Mouse (Mus musculus) midbrain, embryonic 14.5 days (tissue): ENCODE results near the gene Hist1h3e. TPM values are rescaled to one million over a fixed set of nuclear protein-coding genes. Genes with fewer than 3 reads are reported as not detected.
"Not testable (repeated sequence)": the region's sequence is repeated elsewhere in the genome, so short reads cannot be mapped to it uniquely, and the experiment has no call there.

ENCODE experiments used
- ATAC-seq: fragments of 200-750 bp; cut with Nextera tagmentation; 2 replicates; pipeline ENCODE4 v1.8.0; 2017; ENCODE audit warnings: moderate number of reproducible peaks, moderate library complexity; ENCODE audit not compliant: low FRiP score, low TSS enrichment
- DNase-seq: peaks from one replicate; pipeline ENCODE4 v3.0.0-alpha.2; 2015
- H3K27ac ChIP-seq: fragments of 300-500 bp; sonication (generic); replicated peaks from 2 replicates; pipeline ENCODE4 v1.5.1; 2014; ENCODE audit warnings: mild to moderate bottlenecking, low read depth, low read length, moderate library complexity
- H3K27me3 ChIP-seq: fragments of 300-500 bp; sonication (generic); 2 replicates; pipeline ENCODE4 v1.6.1; 2014; ENCODE audit warnings: low read length, control low read depth, mixed read lengths; ENCODE audit not compliant: control insufficient read depth, insufficient read depth
- H3K36me3 ChIP-seq: fragments of 300-500 bp; sonication (generic); 2 replicates; pipeline ENCODE4 v1.6.1; 2014; ENCODE audit warnings: low read length, control low read depth; ENCODE audit not compliant: control insufficient read depth, insufficient read depth
- H3K4me1 ChIP-seq: fragments of 300-500 bp; sonication (generic); 2 replicates; pipeline ENCODE4 v1.6.1; 2014; ENCODE audit warnings: mild to moderate bottlenecking, antibody characterized with exemption, low read length, control low read depth; ENCODE audit not compliant: control insufficient read depth, insufficient read depth
- H3K4me2 ChIP-seq: fragments of 300-500 bp; sonication (generic); 2 replicates; pipeline ENCODE4 v1.6.1; 2014; ENCODE audit warnings: mild to moderate bottlenecking, low read length, moderate library complexity
- H3K4me3 ChIP-seq: fragments of 300-500 bp; sonication (generic); replicated peaks from 2 replicates; pipeline ENCODE4 v1.5.1; 2014; ENCODE audit warnings: low read depth, low read length
- H3K9ac ChIP-seq: fragments of 300-500 bp; sonication (generic); replicated peaks from 2 replicates; pipeline ENCODE4 v1.6.1; 2014; ENCODE audit warnings: mild to moderate bottlenecking, low read length, moderate library complexity
- H3K9me3 ChIP-seq: fragments of 300-500 bp; sonication (generic); 2 replicates; pipeline ENCODE4 v1.6.1; 2016; ENCODE audit warnings: low read length, control low read depth, mixed read lengths; ENCODE audit not compliant: control insufficient read depth
- WGBS: fragments of 180-500 bp; shearing (Covaris S2); extraction: QIAGEN DNeasy Blood & Tissue Kit; methylation state at CpG from one replicate; pipeline ENCODE4 v1.1.7; 2014; 5-methylcytosine and 5-hydroxymethylcytosine counted together
- polyA plus RNA-seq: library from polyadenylated mRNA; unstranded; fragments of >200 nt; fragmentation: Nextera tagmentation; extraction: Ambion mirVana; gene quantifications from 2 replicates; pipeline ENCODE4 v1.2.1, GENCODE M21; 2014

The Hist1h3e gene
- polyA plus RNA-seq, 1 experiment from 2014 or later = 3.8 TPM

GRCm38 (mm10) chr13:23576906-23577639, 14.9 kb upstream of the Hist1h3e start:
- Histone ChIP-seq H3K9ac (peak overlapping the region; percentile 30; the same call in 1 of the 2 replicates), H3K4me2 (peak overlapping the region; percentile 59)
- 46% methylated on average over 6 of the region's 6 CpGs for WGBS

GRCm38 (mm10) chr13:23576351-23576881, 14.2 kb upstream of the Hist1h3e start:
- no peaks in the 10 kb centered on the region for H3K27me3 ChIP-seq
- no peaks in the 10 kb centered on the region for H3K9me3 ChIP-seq
- peak overlapping the region; percentile 30; the same call in 1 of the 2 replicates for H3K9ac ChIP-seq
- ATAC-seq = no peak
- peak overlapping the region; percentile 36 for H3K4me3 ChIP-seq
- H3K27ac ChIP-seq = peak overlapping the region; percentile 49; the same call in 1 of the 2 replicates
- peaks cover 30% of the 10 kb centered on the region for H3K4me1 ChIP-seq
- H3K4me2 ChIP-seq = peak overlapping the region; percentile 59
- DNase-seq = no peak
- no peaks in the 10 kb centered on the region for H3K36me3 ChIP-seq
- WGBS = 2% methylated on average over 7 of the region's 7 CpGs

More at GRCm38 (mm10) chr13:23576906-23577639, 14.9 kb upstream of the Hist1h3e start:
- ATAC-seq (no peak), DNase-seq (no peak)
- H3K36me3 ChIP-seq = no peaks in the 10 kb centered on the region
- H3K9me3 ChIP-seq = no peaks in the 10 kb centered on the region
- H3K4me1 ChIP-seq = peaks cover 31% of the 10 kb centered on the region
- H3K27me3 ChIP-seq = no peaks in the 10 kb centered on the region
- H3K27ac ChIP-seq = no peak overlapping the region
- H3K4me3 ChIP-seq = peak overlapping the region; percentile 36; the same call in 1 of the 2 replicates

DNA sequence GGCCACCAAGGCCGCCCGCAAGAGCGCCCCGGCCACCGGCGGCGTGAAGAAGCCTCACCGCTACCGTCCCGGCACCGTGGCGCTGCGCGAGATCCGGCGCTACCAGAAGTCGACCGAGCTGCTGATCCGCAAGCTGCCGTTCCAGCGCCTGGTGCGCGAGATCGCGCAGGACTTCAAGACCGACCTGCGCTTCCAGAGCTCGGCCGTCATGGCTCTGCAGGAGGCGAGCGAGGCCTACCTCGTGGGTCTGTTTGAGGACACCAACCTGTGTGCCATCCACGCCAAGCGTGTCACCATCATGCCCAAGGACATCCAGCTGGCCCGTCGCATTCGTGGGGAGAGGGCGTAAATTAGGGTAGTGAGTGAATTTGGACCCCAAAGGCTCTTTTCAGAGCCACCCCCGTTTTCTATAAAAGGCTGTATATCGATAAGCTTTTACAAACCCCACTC, 13.7 kb upstream of the Hist1h3e start:
- 0% methylated on average over 10 of the region's 40 CpGs for WGBS
- peak overlapping the region; percentile 36 for H3K4me3 ChIP-seq
- not testable (repeated sequence) for DNase-seq

DNA sequence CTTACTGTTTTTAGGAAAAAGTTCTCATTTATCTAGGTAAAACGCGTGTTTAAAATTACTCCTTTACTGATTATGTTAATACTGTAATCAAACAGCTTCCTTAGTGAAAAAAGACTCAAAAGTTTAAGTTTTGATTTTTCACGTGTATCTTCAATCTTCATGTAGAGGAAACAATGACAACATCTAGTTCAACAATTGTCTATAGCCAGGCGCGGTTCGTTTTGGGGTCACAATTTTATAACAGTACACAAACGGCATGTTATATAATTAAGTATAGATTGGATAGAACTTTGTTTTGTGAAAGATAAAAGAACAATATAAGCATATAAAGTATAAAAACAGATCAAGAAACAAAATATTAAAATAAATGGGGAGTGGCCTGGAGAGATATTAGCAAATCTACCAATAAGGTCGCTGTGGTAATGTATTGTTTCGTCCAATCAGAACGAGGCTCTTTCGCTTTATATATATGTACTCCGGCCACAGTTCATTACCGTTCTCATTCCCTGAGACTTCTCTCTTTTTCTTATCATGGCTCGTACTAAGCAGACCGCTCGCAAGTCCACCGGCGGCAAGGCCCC, 13.2 kb upstream of the Hist1h3e start, which contains the start of gene Hist1h3d:
Gene Hist1h3d (plus strand): TSS at position 493 of the 581 bp plus-strand sequence.
- Histone ChIP-seq H3K27me3 (no peaks in the 10 kb centered on the region), H3K4me1 (peaks cover 31% of the 10 kb centered on the region), H3K4me3 (peak within 1 kb of the TSS; percentile 36), H3K36me3 (no peaks in the 10 kb centered on the region), H3K4me2 (peak within 1 kb of the TSS; percentile 59), H3K9ac (peak within 1 kb of the TSS; percentile 30; the same call in 1 of the 2 replicates), H3K9me3 (no peaks in the 10 kb centered on the region), H3K27ac (peak within 1 kb of the TSS; percentile 76)
- WGBS = under 1% methylated on average over 18 of the region's 18 CpGs
- ATAC-seq (peak; percentile 72), DNase-seq (peak; percentile 88)

More for the DNA sequence above, 13.7 kb upstream of the Hist1h3e start:
- not testable (repeated sequence) for H3K9me3 ChIP-seq, H3K27me3 ChIP-seq, ATAC-seq, H3K36me3 ChIP-seq
- H3K4me2 ChIP-seq = peak overlapping the region; percentile 59
- H3K27ac ChIP-seq = peak overlapping the region; percentile 68
- H3K4me1 ChIP-seq = peaks cover 30% of the 10 kb centered on the region
- H3K9ac ChIP-seq = peak overlapping the region; percentile 30; the same call in 1 of the 2 replicates

- Histone ChIP-seq H3K4me1 (peaks cover 35% of the 10 kb centered on the region), H3K27ac (peak overlapping the region; percentile 76), H3K4me2 (peak overlapping the region; percentile 59), H3K4me3 (peak overlapping the region; percentile 36)
- not testable (repeated sequence) for H3K36me3 ChIP-seq, H3K9ac ChIP-seq, H3K27me3 ChIP-seq, H3K9me3 ChIP-seq
- DNase-seq (peak; percentile 37), ATAC-seq (0 out of 2 replicates have a peak, but pooled peaks have one; percentile 0)
- 0% methylated on average over 5 of the region's 39 CpGs for WGBS
Observed at GRCm38 (mm10) chr13:23574546-23575170, 12.5 kb upstream of the Hist1h3e start.

- under 1% methylated on average over 33 of the region's 42 CpGs for WGBS
- Histone ChIP-seq H3K4me1 (peaks cover 35% of the 10 kb centered on the region), H3K4me3 (peak within 1 kb of the TSS; percentile 36), H3K27ac (peak within 1 kb of the TSS; percentile 76), H3K4me2 (peak within 1 kb of the TSS; percentile 59)
- not testable (repeated sequence) for H3K9me3 ChIP-seq, H3K27me3 ChIP-seq, H3K36me3 ChIP-seq, H3K9ac ChIP-seq
- peak; percentile 91 for ATAC-seq
- DNase-seq = peak; percentile 98
Observed at GRCm38 (mm10) chr13:23573898-23574524, 11.8 kb upstream of the Hist1h3e start, which contains the start of the genes Hist1h2bf and Hist1h2ad. Gene Hist1h2bf, minus strand, starts transcription at chr13:23574196. Gene Hist1h2ad, plus strand, starts transcription at chr13:23574381.

DNA sequence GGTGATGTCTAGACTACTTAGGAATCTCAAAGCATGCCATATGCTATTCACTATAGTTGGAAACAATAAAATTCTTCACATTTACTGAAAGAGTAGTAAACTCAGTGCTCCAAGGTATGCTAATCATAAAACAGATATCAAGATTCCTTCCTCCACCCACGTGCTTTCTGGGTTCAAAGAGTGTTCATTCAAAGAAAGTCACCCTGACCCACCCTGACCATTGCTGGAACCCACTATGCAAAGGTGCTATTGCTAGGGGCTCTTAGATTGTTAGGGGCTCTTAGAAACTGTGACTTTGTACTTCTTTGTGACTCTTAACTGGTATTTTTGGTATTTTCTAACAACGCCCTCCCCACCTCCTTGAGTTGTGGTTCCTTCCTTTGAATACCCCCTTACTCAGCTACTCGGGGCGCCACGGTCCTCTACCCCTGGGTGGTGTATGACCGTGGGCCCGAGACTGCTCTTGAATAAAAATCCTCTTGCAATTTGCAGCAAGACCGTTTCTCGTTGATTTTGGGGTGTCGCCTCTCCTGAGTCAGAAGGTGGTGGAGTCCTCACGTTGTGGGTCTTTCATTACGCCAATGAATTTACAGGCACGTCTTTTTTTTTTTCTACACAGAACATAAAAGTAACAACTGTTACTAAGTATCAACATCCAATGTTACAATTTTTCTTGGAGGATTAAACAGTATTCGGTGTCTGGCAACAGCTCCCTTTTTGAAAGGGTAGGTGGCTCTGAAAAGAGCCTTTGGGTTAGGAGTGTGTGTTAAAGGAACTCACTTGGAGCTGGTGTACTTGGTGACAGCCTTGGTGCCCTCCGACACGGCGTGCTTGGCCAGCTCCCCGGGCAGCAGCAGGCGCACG, 11.1 kb upstream of the Hist1h3e start:
- not testable (repeated sequence) for H3K9ac ChIP-seq, H3K9me3 ChIP-seq, DNase-seq, H3K36me3 ChIP-seq, H3K27me3 ChIP-seq, ATAC-seq
- Histone ChIP-seq H3K27ac (0 out of 2 replicates have a peak overlapping the region, but pooled peaks have one; percentile 37), H3K4me2 (peak overlapping the region; percentile 59), H3K4me1 (peaks cover 35% of the 10 kb centered on the region), H3K4me3 (peak overlapping the region; percentile 33)
- WGBS = 8% methylated on average over 17 of the region's 20 CpGs
